Mouse (Mus musculus) C2C12 (cell line): ENCODE measurements around the gene Ppp2r5e. TPM values are rescaled to one million over a fixed set of nuclear protein-coding genes. Genes with fewer than 3 reads are reported as not detected.

Experiments used
- H3K27me3 ChIP-seq: one replicate; pipeline ENCODE4 v1.6.1; 2011; ENCODE audit not compliant: control insufficient read depth, insufficient read depth, insufficient read length
- H3K36me3 ChIP-seq: one replicate; pipeline ENCODE4 v1.6.1; 2011; ENCODE audit not compliant: control insufficient read depth, insufficient read depth
- H3K4me3 ChIP-seq: one replicate; pipeline ENCODE4 v1.5.1; 2011; ENCODE audit warnings: mild to moderate bottlenecking, control low read depth; ENCODE audit not compliant: poor library complexity, insufficient read depth, severe bottlenecking
- H3K79me2 ChIP-seq: one replicate; pipeline ENCODE4 v1.6.1; 2011; ENCODE audit not compliant: control insufficient read depth, insufficient read depth
- H3K79me3 ChIP-seq: one replicate; pipeline ENCODE4 v1.6.1; 2011; ENCODE audit warnings: low read depth, control low read depth
- H3ac ChIP-seq: one replicate; pipeline ENCODE3; 2011; ENCODE audit warnings: low read depth; ENCODE audit not compliant: control insufficient read depth, insufficient read length
- CEBPB ChIP-seq: IDR thresholded peaks from one replicate; pipeline ENCODE4 v1.6.1; 2011; ENCODE audit warnings: low read depth, mild to moderate bottlenecking, control low read depth, moderate library complexity
- CTCF ChIP-seq: IDR thresholded peaks from one replicate; pipeline ENCODE4 v1.5.1; 2011; ENCODE audit not compliant: control insufficient read depth, insufficient read depth, insufficient read length
- FOSL1 ChIP-seq: IDR thresholded peaks from one replicate; pipeline ENCODE4 v1.8.0; 2011; ENCODE audit warnings: mild to moderate bottlenecking, low read length; ENCODE audit not compliant: poor library complexity, insufficient read depth, severe bottlenecking
- MAX ChIP-seq: IDR thresholded peaks from one replicate; pipeline ENCODE4 v1.6.1; 2011; ENCODE audit warnings: mild to moderate bottlenecking, control low read depth
- MYOD1 ChIP-seq: IDR thresholded peaks from one replicate; pipeline ENCODE4 v1.6.1; 2011; ENCODE audit warnings: low read depth; ENCODE audit not compliant: control insufficient read depth, insufficient read length
- MYOG ChIP-seq: IDR thresholded peaks from one replicate; pipeline ENCODE4 v1.6.1; 2011; ENCODE audit not compliant: control insufficient read depth, insufficient read length; ENCODE audit errors: extremely low read depth
- USF1 ChIP-seq: IDR thresholded peaks from one replicate; pipeline ENCODE4 v1.6.1; 2011; ENCODE audit warnings: low read depth, mild to moderate bottlenecking, control low read depth, moderate library complexity
- polyA plus RNA-seq: library from polyadenylated mRNA; unstranded; fragments of >200 nt; fragmentation: generic; extraction: Trizol; gene quantifications from one replicate; pipeline ENCODE4 v1.2.1, GENCODE M21; 2012; ENCODE audit warnings: missing spikeins

Ppp2r5e gene
- polyA plus RNA-seq, 1 experiment: 11.9 TPM

DNA sequence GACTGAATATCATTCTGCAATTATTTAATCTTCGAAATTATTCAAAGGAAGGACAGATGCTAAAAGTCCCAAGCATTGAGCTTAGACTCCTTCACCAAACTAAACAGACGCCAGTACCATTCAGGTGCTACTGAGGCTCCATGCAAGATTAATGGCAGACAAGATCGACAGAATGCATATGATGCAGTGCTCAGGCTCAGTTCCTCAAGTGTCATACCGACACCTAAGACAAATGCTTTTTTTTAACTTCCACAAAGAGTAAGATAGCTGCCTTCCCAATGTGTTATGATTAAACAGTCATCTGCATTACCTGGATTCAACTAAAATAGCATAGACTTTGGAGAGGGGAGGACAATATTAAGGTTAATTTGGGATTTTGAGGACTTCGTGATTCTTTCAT, 1.6 kb downstream of the Ppp2r5e start:
- no peak overlapping the region for H3ac ChIP-seq
- no peaks in the 10 kb centered on the region for H3K27me3 ChIP-seq
- no peak for TF ChIP-seq CEBPB
- no peak for TF ChIP-seq MYOG
- no peak for TF ChIP-seq FOSL1
- no peak for TF ChIP-seq MYOD1
- no peak for TF ChIP-seq USF1
- no peak for TF ChIP-seq CTCF
- TF ChIP-seq MAX: no peak
- H3K79me3 ChIP-seq: peaks cover 53% of the 10 kb centered on the region
- peaks cover 33% of the 10 kb centered on the region for H3K36me3 ChIP-seq
- peaks cover 64% of the 10 kb centered on the region for H3K79me2 ChIP-seq
- H3K4me3 ChIP-seq: no peak overlapping the region

DNA sequence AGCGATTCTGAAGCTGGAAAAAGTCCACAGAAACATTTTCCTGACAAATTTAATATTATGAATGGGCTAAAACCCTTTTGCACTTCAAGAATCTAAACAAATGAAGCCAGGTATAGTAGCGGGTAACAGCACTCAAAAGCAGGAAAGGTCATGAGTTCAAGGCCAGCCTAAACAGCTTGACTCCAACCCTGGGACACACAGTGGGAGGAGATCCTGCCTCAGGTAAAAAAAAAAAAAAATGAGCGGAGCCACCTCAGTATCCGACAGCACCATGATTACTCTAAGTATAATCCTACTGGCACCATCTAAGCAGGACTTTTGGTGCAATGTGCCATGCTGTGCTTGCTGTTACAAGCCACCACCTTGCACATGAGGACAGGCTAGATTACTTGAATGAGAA, 2.2 kb downstream of the Ppp2r5e start:
- Histone ChIP-seq H3K36me3 (peaks cover 38% of the 10 kb centered on the region), H3K79me3 (peaks cover 59% of the 10 kb centered on the region), H3K4me3 (no peak overlapping the region), H3K27me3 (no peaks in the 10 kb centered on the region), H3K79me2 (peaks cover 70% of the 10 kb centered on the region), H3ac (no peak overlapping the region)
- no peak for TF ChIP-seq MAX
- TF ChIP-seq USF1: no peak
- TF ChIP-seq MYOD1: no peak
- no peak for TF ChIP-seq FOSL1
- no peak for TF ChIP-seq CTCF
- TF ChIP-seq MYOG: no peak
- TF ChIP-seq CEBPB: no peak

DNA sequence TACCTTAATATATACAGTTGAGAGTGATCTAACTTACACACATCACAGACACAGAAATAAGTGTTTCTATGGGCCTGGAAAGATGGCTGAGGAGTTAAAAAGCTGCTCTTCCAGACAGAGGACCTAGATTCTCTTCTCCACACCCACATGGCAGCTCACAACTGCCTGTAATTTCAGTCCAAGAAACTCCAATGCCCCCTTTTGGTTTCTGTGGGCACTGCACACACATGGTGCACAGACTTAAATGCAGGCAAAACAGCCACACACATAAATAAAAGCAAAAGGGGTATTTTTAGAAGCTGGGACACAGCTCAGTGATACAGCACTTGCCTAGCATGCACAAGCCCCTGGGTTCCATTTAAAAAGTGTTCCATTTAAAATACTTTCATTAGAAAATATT, 8.5 kb downstream of the Ppp2r5e start:
- peaks cover 72% of the 10 kb centered on the region for H3K36me3 ChIP-seq
- H3ac ChIP-seq: no peak overlapping the region
- H3K4me3 ChIP-seq: no peak overlapping the region
- H3K27me3 ChIP-seq: no peaks in the 10 kb centered on the region
- TF ChIP-seq USF1 (no peak), CEBPB (no peak), MYOD1 (no peak), MAX (no peak), CTCF (no peak), FOSL1 (no peak), MYOG (no peak)
- H3K79me2 ChIP-seq: peaks cover 98% of the 10 kb centered on the region
- peaks cover 78% of the 10 kb centered on the region for H3K79me3 ChIP-seq

DNA sequence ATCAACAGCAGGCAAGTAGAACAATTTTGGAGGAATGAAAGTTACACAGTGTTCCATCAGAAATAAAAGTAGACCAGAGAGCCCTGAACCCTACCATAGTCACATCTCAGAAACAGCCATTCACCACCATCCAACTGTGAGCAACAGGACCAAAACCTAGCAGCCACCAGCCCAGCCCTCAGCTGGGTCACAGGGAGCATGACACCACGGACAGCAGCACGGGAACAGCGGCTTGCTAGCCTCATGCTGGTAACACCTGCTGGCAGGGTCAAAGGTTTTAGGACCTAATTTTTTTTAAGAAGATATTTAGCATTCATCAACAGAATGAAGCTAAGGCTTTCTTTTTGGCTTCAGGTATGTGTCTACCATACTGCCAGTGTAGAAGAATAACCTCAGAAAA, 12.3 kb downstream of the Ppp2r5e start:
- Histone ChIP-seq H3K27me3 (no peaks in the 10 kb centered on the region), H3K79me3 (peaks cover 75% of the 10 kb centered on the region), H3ac (no peak overlapping the region), H3K79me2 (peaks cover 100% of the 10 kb centered on the region), H3K36me3 (peaks cover 44% of the 10 kb centered on the region), H3K4me3 (no peak overlapping the region)
- no peak for TF ChIP-seq FOSL1
- TF ChIP-seq CEBPB: no peak
- no peak for TF ChIP-seq MAX

DNA sequence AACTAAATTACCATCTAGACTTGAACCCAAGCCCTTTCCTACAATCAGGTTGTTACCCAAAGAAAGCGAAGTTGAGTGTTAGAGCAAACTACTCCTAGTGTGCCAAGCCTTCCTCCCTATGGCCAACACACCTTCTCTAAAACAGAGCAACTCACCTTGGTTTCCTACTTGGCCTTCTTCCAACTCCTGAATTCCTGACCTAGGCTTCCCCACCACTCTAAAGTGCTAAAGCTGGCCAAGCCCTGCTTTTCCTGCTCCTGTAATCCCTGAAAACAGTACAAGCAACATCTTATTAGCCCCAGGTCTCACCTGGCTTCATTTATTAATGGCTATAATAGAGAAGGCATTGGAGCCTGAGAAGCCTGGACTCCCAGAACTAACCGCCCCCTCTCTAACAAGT, 17.0 kb downstream of the Ppp2r5e start:
- Histone ChIP-seq H3K79me2 (peaks cover 99% of the 10 kb centered on the region), H3K36me3 (peaks cover 9% of the 10 kb centered on the region), H3K27me3 (no peaks in the 10 kb centered on the region), H3ac (no peak overlapping the region), H3K4me3 (no peak overlapping the region), H3K79me3 (peaks cover 66% of the 10 kb centered on the region)
- no peak for TF ChIP-seq USF1
- no peak for TF ChIP-seq MAX
- no peak for TF ChIP-seq CEBPB
- no peak for TF ChIP-seq MYOD1
- no peak for TF ChIP-seq MYOG
- TF ChIP-seq CTCF: no peak
- TF ChIP-seq FOSL1: no peak

DNA sequence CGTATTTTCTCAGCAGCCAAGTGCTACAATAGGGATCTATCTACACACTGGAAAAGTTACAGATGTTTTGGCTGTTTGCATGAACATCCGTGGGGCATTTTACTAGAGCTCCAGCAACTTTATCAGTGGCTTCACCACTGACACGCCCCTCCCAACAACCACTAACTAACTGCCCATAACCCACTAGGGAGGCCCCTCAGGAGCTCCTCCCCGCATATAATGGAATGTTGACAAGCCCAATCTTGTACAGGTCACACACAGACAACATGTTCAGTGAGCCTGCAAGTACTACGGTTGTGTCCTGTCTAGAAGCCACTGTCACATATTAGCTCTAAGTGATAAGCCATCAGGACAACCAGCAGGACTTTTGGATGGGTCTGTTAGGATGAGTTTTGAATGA, 18.8 kb downstream of the Ppp2r5e start:
- TF ChIP-seq MYOD1: no peak
- no peak for TF ChIP-seq MAX
- TF ChIP-seq FOSL1: no peak
- TF ChIP-seq USF1: no peak
- no peak for TF ChIP-seq MYOG
- no peak for TF ChIP-seq CEBPB
- no peak for TF ChIP-seq CTCF
- H3K4me3 ChIP-seq: no peak overlapping the region
- H3K36me3 ChIP-seq: peaks cover 1% of the 10 kb centered on the region
- peaks cover 98% of the 10 kb centered on the region for H3K79me2 ChIP-seq
- no peaks in the 10 kb centered on the region for H3K27me3 ChIP-seq
- H3K79me3 ChIP-seq: peaks cover 63% of the 10 kb centered on the region
- no peak overlapping the region for H3ac ChIP-seq
